Mouse (Mus musculus): ENCODE results near the gene Cfap36. TPM values are rescaled to one million over a fixed set of nuclear protein-coding genes. Genes with fewer than 3 reads are reported as not detected.

Gene Cfap36
- polyA plus RNA-seq, 1 experiment from 2014 or later: 66.4 TPM

DNA sequence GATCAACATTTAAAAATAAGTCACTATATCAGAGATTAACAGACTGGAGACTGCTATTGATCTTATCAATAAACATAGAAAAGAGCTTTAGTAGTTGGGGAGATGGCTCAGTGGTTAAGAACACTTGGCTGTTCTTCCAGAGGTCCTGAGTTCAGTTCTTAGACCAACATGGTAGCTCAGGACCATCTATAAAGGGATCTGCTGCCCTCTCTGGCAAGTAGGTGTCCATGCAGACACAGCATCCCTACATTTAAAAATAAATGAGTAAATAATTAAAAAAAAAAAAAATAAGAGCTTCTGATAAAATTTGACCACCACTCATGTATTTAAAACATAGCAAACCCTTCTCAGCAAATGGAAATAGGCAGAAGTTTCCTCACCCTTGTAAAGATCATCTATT is 9.2 kb downstream of the Cfap36 start:
- ATAC-seq (ENCODE audit: insufficient number of reproducible peaks, insufficient read depth, low FRiP score, low TSS enrichment, low read depth): no peak
- Histone ChIP-seq H3K36me3 (peaks cover 21% of the 10 kb centered on the region), H3K9me3 (no peaks in the 10 kb centered on the region), H3K4me3 (no peak overlapping the region), H3K27me3 (no peaks in the 10 kb centered on the region), H3K4me1 (no peaks in the 10 kb centered on the region), H3K4me2 (no peak overlapping the region), H3K27ac (no peak overlapping the region), H3K9ac (no peak overlapping the region)

DNA sequence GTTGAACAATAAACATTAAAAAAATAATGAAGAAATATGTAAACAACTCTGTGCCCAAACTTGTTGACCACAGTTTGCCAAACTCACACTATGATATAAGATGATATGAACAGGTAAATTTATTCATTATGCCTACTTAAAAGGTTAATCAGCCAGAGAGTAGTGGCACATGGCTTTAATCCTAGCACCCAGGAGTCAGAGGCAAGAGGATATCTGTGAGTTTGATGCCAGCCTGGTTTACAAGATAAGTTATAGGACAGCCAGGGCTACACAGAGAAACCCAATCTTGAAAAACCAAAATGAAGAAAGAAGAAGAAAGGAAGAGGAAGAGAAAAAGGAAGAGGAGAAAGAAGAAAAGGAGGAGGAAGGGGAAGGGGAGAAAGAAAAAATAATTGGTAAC is 9.8 kb downstream of the Cfap36 start:
- no peaks in the 10 kb centered on the region for H3K9me3 ChIP-seq
- H3K36me3 ChIP-seq: peaks cover 18% of the 10 kb centered on the region
- H3K9ac ChIP-seq: no peak overlapping the region
- no peak overlapping the region for H3K4me2 ChIP-seq
- no peak overlapping the region for H3K27ac ChIP-seq
- no peak overlapping the region for H3K4me3 ChIP-seq
- H3K27me3 ChIP-seq: no peaks in the 10 kb centered on the region
- no peak for ATAC-seq (ENCODE audit: insufficient number of reproducible peaks, insufficient read depth, low FRiP score, low TSS enrichment, low read depth)
- no peaks in the 10 kb centered on the region for H3K4me1 ChIP-seq

DNA sequence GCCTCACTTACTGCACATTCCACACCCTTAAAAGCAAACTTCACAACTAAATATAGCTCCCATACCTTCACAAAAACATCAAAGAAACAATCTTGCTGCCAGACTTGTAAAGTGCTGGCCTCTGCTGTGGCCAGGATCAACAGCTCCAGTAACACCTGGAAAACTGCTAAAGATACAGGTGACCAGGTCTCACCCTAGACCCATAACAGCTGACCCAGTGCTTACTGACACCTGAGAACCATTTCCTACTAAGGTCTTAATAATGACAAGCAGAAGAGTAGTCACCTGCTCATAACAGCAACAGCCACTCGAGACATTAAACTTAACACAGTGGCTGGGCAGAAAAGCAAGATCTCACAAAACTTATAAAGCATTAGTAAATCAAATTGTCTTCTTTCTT is 13.6 kb downstream of the Cfap36 start:
- H3K27me3 ChIP-seq: no peaks in the 10 kb centered on the region
- 83% methylated on average over 1 of the region's 1 CpGs for WGBS
- no peak overlapping the region for H3K4me3 ChIP-seq
- no peak for ATAC-seq (ENCODE audit: insufficient number of reproducible peaks, insufficient read depth, low FRiP score, low TSS enrichment, low read depth)
- no peak overlapping the region for H3K27ac ChIP-seq
- H3K4me1 ChIP-seq: no peaks in the 10 kb centered on the region
- peaks cover 37% of the 10 kb centered on the region for H3K36me3 ChIP-seq
- no peak overlapping the region for H3K9ac ChIP-seq
- H3K9me3 ChIP-seq: no peaks in the 10 kb centered on the region
- no peak overlapping the region for H3K4me2 ChIP-seq

DNA sequence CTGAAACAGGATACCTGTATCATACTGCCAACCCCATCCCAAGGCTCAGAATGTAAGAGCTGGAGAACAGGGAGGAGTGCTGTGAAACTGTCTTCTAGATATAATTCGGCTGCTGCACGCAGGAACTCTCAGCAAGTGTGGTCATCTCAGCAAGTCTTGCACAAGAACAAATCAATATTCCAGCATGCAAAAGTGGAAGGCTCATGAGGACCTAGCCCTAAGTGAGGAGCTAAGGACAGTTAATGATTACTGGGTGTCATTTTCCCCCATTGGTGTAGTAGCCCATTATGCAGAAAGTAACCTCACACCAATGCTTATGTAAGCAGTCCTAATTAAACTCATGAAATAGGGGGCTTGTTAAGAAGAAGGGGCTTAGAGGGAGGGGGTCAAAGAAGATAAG is 18.3 kb downstream of the Cfap36 start:
- peaks cover 62% of the 10 kb centered on the region for H3K36me3 ChIP-seq
- no peaks in the 10 kb centered on the region for H3K4me1 ChIP-seq
- no peak overlapping the region for H3K4me2 ChIP-seq
- no peak for ATAC-seq (ENCODE audit: insufficient number of reproducible peaks, insufficient read depth, low FRiP score, low TSS enrichment, low read depth)
- H3K4me3 ChIP-seq: no peak overlapping the region
- no peak overlapping the region for H3K27ac ChIP-seq
- no peaks in the 10 kb centered on the region for H3K27me3 ChIP-seq
- 92% methylated on average over 2 of the region's 2 CpGs for WGBS
- H3K9ac ChIP-seq: no peak overlapping the region
- no peaks in the 10 kb centered on the region for H3K9me3 ChIP-seq

DNA sequence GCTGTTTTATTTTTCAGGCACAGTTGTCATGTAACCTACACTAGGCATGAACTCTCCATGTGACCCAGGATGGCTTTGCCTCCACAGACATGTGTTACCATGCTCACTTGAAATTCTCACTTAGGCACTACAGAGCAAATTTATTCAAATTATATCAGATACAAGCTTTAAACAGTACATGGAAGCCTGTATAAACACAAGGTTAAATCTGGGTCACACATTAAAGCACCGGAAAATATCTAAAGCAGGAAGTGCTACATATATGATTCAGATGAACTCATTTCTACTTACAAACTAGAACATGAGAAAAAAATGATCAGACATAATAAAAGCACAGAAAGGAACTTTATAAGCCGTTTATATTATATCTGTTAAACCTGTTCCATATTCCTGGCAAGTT is 22.5 kb downstream of the Cfap36 start:
- H3K4me3 ChIP-seq: no peak overlapping the region
- no peak for ATAC-seq (ENCODE audit: insufficient number of reproducible peaks, insufficient read depth, low FRiP score, low TSS enrichment, low read depth)
- no peak overlapping the region for H3K9ac ChIP-seq
- no peaks in the 10 kb centered on the region for H3K9me3 ChIP-seq
- H3K27ac ChIP-seq: no peak overlapping the region
- H3K36me3 ChIP-seq: peaks cover 69% of the 10 kb centered on the region
- no peaks in the 10 kb centered on the region for H3K4me1 ChIP-seq
- H3K4me2 ChIP-seq: no peak overlapping the region
- WGBS: 91% methylated on average over 2 of the region's 2 CpGs
- H3K27me3 ChIP-seq: no peaks in the 10 kb centered on the region

DNA sequence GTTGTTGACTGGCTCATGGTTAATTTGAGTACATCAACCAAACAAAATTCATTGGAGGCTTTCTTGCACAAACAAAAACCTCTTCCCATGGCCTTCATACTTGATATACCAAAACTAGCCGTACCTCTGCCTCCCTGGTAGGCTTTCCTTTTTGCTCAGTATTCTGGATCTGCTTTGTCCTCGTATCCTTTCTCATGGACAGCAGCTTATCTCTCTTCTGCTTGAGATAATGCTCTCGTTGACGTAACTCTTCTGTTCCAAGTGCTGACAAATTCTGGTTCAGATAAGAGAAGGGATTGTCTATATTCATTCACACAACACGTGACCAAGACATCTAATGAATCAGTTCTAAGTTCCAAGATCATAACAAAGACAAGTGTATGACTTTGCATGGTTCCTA is 24.9 kb downstream of the Cfap36 start:
- Histone ChIP-seq H3K4me3 (no peak overlapping the region), H3K9me3 (no peaks in the 10 kb centered on the region), H3K9ac (no peak overlapping the region), H3K4me2 (no peak overlapping the region), H3K27me3 (no peaks in the 10 kb centered on the region), H3K27ac (no peak overlapping the region), H3K36me3 (peaks cover 62% of the 10 kb centered on the region), H3K4me1 (no peaks in the 10 kb centered on the region)
- ATAC-seq (ENCODE audit: insufficient number of reproducible peaks, insufficient read depth, low FRiP score, low TSS enrichment, low read depth): no peak
- WGBS: 94% methylated on average over 5 of the region's 5 CpGs

DNA sequence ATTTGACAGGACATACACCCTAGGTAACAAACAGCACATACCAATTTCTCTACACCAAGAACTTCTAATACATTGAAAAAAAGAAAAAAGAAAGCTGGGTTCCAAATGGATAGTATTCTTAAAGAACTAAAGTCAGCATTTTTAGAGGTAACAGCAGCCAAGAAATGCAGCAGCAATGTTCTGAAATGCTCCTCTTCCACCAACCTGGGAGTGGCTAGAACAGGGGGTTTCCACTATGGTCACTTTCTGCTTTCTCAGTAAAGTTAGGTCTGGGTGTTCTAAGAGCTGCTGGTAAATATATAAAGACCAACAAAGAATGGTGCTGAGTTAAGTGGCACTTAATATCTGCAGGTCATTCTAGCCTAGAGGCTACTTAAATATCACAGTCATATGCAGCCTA is 28.2 kb downstream of the Cfap36 start:
- no peak overlapping the region for H3K9ac ChIP-seq
- H3K9me3 ChIP-seq: no peaks in the 10 kb centered on the region
- no peak for ATAC-seq (ENCODE audit: insufficient number of reproducible peaks, insufficient read depth, low FRiP score, low TSS enrichment, low read depth)
- peaks cover 72% of the 10 kb centered on the region for H3K36me3 ChIP-seq
- no peak overlapping the region for H3K4me2 ChIP-seq
- no peaks in the 10 kb centered on the region for H3K27me3 ChIP-seq
- no peak overlapping the region for H3K27ac ChIP-seq
- no peaks in the 10 kb centered on the region for H3K4me1 ChIP-seq
- no peak overlapping the region for H3K4me3 ChIP-seq

DNA sequence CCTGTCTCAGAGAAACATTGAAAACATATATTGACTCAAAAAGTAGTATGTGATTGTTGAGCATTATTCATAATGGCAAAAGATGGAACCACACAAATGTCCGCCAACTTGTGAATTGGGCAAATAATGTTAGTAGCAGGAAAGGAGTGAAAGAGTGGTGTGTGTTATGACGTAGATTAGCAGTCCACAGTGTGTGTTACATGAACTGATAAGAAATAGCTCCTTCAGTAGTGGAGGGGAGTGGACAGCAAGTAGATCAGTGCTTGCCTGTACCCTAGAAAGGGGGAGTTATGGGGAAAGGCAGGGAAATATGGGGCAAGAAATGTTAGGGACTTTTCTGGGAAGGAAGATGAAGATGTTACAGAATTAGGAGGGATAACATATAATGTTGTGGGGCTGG is 31.0 kb downstream of the Cfap36 start:
- Histone ChIP-seq H3K4me2 (no peak overlapping the region), H3K4me3 (no peak overlapping the region), H3K4me1 (no peaks in the 10 kb centered on the region), H3K27ac (no peak overlapping the region), H3K9ac (no peak overlapping the region), H3K27me3 (no peaks in the 10 kb centered on the region), H3K36me3 (peaks cover 66% of the 10 kb centered on the region), H3K9me3 (no peaks in the 10 kb centered on the region)
- no peak for ATAC-seq (ENCODE audit: insufficient number of reproducible peaks, insufficient read depth, low FRiP score, low TSS enrichment, low read depth)
- 92% methylated on average over 2 of the region's 2 CpGs for WGBS

DNA sequence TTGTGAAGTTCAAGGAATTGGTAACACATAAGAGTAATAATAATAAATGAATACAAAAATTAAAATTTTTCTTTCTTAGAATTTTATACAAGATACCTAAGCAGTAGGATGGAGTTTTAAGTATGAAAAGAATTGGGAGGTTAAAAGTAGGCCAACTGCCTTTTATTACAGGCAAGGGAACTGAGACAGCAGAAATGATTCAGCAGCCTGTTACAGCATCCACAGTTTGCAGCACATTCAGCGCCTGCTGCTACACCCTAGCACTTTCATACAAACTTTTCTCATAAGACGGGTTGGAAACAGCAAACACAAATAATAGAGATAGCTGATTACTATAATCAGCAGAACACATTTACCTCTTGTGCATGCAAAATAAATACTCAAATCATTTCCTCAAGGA is 37.4 kb downstream of the Cfap36 start:
- H3K27me3 ChIP-seq: no peaks in the 10 kb centered on the region
- no peak overlapping the region for H3K4me3 ChIP-seq
- peaks cover 38% of the 10 kb centered on the region for H3K36me3 ChIP-seq
- H3K4me2 ChIP-seq: no peak overlapping the region
- 86% methylated on average over 2 of the region's 2 CpGs for WGBS
- no peaks in the 10 kb centered on the region for H3K9me3 ChIP-seq
- no peak for ATAC-seq (ENCODE audit: insufficient number of reproducible peaks, insufficient read depth, low FRiP score, low TSS enrichment, low read depth)
- H3K27ac ChIP-seq: no peak overlapping the region
- no peaks in the 10 kb centered on the region for H3K4me1 ChIP-seq
- no peak overlapping the region for H3K9ac ChIP-seq

DNA sequence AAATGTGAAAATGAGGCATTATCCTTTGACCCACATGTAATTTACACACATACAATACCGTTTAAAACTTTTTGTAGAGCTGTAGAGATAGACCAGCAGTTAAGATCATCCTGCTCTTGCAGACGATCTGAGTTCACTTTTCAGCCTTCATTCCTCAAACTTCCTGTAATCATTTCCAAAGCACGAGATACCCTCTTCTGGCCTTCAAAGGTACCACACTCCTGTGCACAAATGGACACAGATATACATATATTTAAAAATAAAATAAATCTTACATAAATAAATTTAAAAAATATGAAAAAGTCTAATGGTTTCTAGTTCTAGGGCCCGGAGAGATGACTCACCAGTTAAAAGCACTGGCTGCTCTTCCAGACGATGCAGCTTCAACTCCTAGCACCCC is 43.6 kb downstream of the Cfap36 start:
- 81% methylated on average over 5 of the region's 5 CpGs for WGBS
- H3K9ac ChIP-seq: no peak overlapping the region
- no peak for ATAC-seq (ENCODE audit: insufficient number of reproducible peaks, insufficient read depth, low FRiP score, low TSS enrichment, low read depth)
- no peaks in the 10 kb centered on the region for H3K4me1 ChIP-seq
- H3K36me3 ChIP-seq: peaks cover 42% of the 10 kb centered on the region
- H3K27me3 ChIP-seq: no peaks in the 10 kb centered on the region
- no peak overlapping the region for H3K4me3 ChIP-seq
- H3K27ac ChIP-seq: no peak overlapping the region
- no peaks in the 10 kb centered on the region for H3K9me3 ChIP-seq
- H3K4me2 ChIP-seq: no peak overlapping the region

DNA sequence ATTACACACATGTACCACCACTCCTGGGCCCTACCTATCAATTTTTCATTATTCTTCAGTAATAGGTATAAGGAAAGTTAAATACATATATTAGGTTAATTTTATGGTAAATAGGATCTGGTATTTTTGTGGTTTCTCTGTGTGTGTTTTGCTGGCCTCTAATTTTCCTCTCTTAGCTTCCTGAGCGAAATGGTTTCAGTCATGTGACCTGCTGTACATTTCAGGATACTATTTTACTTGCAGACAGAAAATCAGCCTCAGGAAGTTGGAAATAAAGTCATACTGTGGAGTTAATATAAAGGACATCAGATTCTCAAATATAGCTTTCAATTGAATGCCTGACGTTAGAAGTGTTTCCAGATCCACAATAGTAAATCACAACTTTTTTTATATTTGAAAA is 58.2 kb downstream of the Cfap36 start:
- no peak overlapping the region for H3K27ac ChIP-seq
- no peak overlapping the region for H3K9ac ChIP-seq
- no peak for ATAC-seq (ENCODE audit: insufficient number of reproducible peaks, insufficient read depth, low FRiP score, low TSS enrichment, low read depth)
- H3K4me1 ChIP-seq: no peaks in the 10 kb centered on the region
- no peaks in the 10 kb centered on the region for H3K9me3 ChIP-seq
- H3K4me3 ChIP-seq: no peak overlapping the region
- H3K27me3 ChIP-seq: no peaks in the 10 kb centered on the region
- peaks cover 47% of the 10 kb centered on the region for H3K36me3 ChIP-seq
- no peak overlapping the region for H3K4me2 ChIP-seq
- WGBS: 86% methylated on average over 2 of the region's 2 CpGs

DNA sequence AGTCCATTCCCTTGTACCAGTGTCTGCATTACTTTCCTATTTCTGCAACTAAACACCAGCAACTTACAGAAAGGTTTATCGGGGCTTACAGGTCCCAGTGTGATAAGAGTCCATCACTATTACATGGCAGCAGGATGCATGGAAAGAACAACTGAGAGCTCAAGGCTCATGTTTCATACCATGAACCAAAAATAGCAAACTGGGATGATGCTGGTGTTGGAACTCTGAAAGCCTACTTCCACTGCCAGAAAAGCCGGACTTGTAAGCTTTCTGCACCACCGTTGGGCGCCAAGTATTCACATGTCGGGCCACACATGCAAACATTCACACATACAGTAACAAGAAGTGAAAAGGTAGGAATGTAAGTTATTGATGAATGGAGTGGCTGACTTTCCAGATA is 65.5 kb downstream of the Cfap36 start:
- no peak for ATAC-seq (ENCODE audit: insufficient number of reproducible peaks, insufficient read depth, low FRiP score, low TSS enrichment, low read depth)
- H3K36me3 ChIP-seq: peaks cover 36% of the 10 kb centered on the region
- no peaks in the 10 kb centered on the region for H3K9me3 ChIP-seq
- H3K4me1 ChIP-seq: no peaks in the 10 kb centered on the region
- WGBS: 97% methylated on average over 5 of the region's 5 CpGs
- no peaks in the 10 kb centered on the region for H3K27me3 ChIP-seq
- H3K9ac ChIP-seq: no peak overlapping the region
- no peak overlapping the region for H3K4me3 ChIP-seq
- H3K27ac ChIP-seq: no peak overlapping the region
- H3K4me2 ChIP-seq: no peak overlapping the region

DNA sequence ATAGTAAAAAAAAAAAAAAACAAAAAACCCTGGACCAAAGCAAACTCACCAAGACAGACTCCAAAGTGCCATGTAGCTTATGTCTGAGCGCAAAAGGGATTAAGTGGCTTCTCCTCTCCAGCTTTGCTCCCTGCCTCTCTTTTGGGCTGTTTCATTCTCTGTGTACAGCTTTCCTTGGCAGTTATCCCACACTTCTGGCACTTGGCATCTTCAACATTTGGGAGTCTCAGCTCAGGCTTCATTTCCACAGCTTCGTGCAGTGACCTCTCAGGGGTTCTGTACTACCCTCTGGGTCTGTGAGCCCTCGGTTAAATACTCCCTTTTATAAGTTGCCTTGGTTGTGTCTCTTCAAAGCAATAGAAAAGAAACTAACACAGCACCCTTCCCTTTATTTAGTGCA is 66.6 kb downstream of the Cfap36 start:
- 91% methylated on average over 3 of the region's 3 CpGs for WGBS
- H3K9me3 ChIP-seq: no peaks in the 10 kb centered on the region
- no peaks in the 10 kb centered on the region for H3K27me3 ChIP-seq
- no peak overlapping the region for H3K9ac ChIP-seq
- ATAC-seq (ENCODE audit: insufficient number of reproducible peaks, insufficient read depth, low FRiP score, low TSS enrichment, low read depth): no peak
- H3K27ac ChIP-seq: no peak overlapping the region
- peaks cover 25% of the 10 kb centered on the region for H3K36me3 ChIP-seq
- no peak overlapping the region for H3K4me2 ChIP-seq
- H3K4me1 ChIP-seq: no peaks in the 10 kb centered on the region
- H3K4me3 ChIP-seq: no peak overlapping the region
